Mouse (Mus musculus): ENCODE data around the gene Zfp184. TPM values are rescaled to one million over a fixed set of nuclear protein-coding genes. Genes with fewer than 3 reads are reported as not detected.
A peak's percentile ranks its signal among the peaks of the same experiment; 100 is the strongest.

The Zfp184 gene
- polyA plus RNA-seq, 1 experiment = not detected

DNA sequence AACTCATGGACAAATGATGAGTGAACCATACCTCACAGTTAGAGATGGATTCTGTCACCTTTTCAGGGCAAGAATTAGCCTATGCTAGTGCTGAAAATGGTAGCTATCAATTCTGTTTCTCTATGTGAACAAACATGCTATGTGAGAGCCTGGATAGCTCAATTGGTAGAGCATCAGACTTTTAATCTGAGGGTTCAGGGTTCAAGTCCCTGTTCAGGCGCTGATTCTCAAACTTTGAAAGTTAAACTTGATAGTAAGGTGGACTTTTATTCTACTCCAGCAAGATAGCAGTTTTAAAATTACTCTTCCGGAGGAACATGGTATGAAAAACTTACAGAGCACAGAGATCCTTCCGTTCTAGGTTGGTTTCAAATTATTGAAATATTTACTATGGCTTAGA, 26.7 kb downstream of the Zfp184 start:
- Histone ChIP-seq H3K4me1 (ENCODE audit: control insufficient read depth, insufficient read depth, low read length) (no peaks in the 10 kb centered on the region), H3K27ac (ENCODE audit: insufficient read depth, low read depth, low read length) (no peak overlapping the region), H3K4me3 (ENCODE audit: insufficient read depth, low read depth, low read length) (no peak overlapping the region)
- TF ChIP-seq CTCF (IDR thresholded peaks at IDR 0.05; ENCODE audit: insufficient read depth, low read depth, low read length) = no peak
- TF ChIP-seq POLR2A (IDR thresholded peaks at IDR 0.05; ENCODE audit: insufficient read depth, low read depth, low read length) = no peak
- 49% methylated on average over 3 of the region's 3 CpGs for WGBS

GRCm38 (mm10) chr13:21974221-21974725, 29.4 kb downstream of the Zfp184 start:
- TF ChIP-seq POLR2A (IDR thresholded peaks at IDR 0.05; ENCODE audit: insufficient read depth, low read depth, low read length) (no peak), CTCF (IDR thresholded peaks at IDR 0.05; ENCODE audit: insufficient read depth, low read depth, low read length) (peak; percentile 88)
- H3K4me1 ChIP-seq (ENCODE audit: control insufficient read depth, insufficient read depth, low read length) = no peaks in the 10 kb centered on the region
- H3K4me3 ChIP-seq (ENCODE audit: insufficient read depth, low read depth, low read length) = peak overlapping the region; percentile 72
- peak overlapping the region; percentile 92 for H3K27ac ChIP-seq (ENCODE audit: insufficient read depth, low read depth, low read length)
- WGBS = under 1% methylated on average over 23 of the region's 23 CpGs

DNA sequence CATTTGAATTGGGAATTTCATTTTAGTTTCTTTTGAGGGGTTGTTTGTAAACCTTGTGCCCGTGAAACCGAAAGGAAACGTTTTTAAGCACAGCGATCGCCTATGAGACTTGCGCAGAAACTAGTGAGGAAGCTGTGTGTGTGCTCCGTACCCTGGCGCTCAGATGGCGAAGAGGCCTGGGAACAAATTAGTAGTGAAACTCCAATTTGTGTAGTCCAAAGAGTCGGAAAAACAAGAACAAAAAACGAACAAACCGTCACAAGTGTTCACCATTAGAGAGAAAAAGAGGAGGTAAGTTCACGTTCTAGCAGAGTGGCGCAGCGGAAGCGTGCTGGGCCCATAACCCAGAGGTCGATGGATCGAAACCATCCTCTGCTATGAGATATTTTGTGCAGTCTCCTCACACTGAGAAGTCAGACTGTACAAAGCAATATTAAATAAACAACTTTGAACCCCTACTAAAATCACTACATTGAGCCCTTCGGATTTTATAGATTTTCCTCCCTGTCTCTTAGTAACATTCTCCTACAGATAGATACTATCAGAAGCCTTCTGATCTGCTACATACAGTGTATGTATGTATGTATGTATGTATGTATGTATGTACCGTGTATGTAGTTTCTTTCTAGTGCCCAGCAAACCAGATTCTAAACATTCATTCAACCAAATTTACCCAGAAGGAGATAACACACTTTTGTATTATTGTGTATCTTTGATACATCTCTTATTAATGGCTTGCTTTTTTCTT, 30.0 kb downstream of the Zfp184 start:
- 4% methylated on average over 20 of the region's 20 CpGs for WGBS

GRCm38 (mm10) chr13:21980981-21981802, 36.3 kb downstream of the Zfp184 start, which contains the start of gene Pom121l2:
Pom121l2 (plus strand) TSS chr13:21981194.
- Histone ChIP-seq H3K4me3 (ENCODE audit: insufficient read depth, low read depth, low read length) (peak within 1 kb of the TSS; percentile 40), H3K27ac (ENCODE audit: insufficient read depth, low read depth, low read length) (no peak within 1 kb of the TSS), H3K4me1 (ENCODE audit: control insufficient read depth, insufficient read depth, low read length) (peaks cover 11% of the 10 kb centered on the region)
- TF ChIP-seq CTCF (IDR thresholded peaks at IDR 0.05; ENCODE audit: insufficient read depth, low read depth, low read length) = no peak
- no peak for TF ChIP-seq POLR2A (IDR thresholded peaks at IDR 0.05; ENCODE audit: insufficient read depth, low read depth, low read length)
- 2% methylated on average over 58 of the region's 58 CpGs for WGBS

More for the DNA sequence above, 30.0 kb downstream of the Zfp184 start:
- peak overlapping the region; percentile 92 for H3K27ac ChIP-seq (ENCODE audit: insufficient read depth, low read depth, low read length)
- no peak for TF ChIP-seq POLR2A (IDR thresholded peaks at IDR 0.05; ENCODE audit: insufficient read depth, low read depth, low read length)
- no peak for TF ChIP-seq CTCF (IDR thresholded peaks at IDR 0.05; ENCODE audit: insufficient read depth, low read depth, low read length)
- H3K4me1 ChIP-seq (ENCODE audit: control insufficient read depth, insufficient read depth, low read length) = no peaks in the 10 kb centered on the region
- H3K4me3 ChIP-seq (ENCODE audit: insufficient read depth, low read depth, low read length) = peak overlapping the region; percentile 72

DNA sequence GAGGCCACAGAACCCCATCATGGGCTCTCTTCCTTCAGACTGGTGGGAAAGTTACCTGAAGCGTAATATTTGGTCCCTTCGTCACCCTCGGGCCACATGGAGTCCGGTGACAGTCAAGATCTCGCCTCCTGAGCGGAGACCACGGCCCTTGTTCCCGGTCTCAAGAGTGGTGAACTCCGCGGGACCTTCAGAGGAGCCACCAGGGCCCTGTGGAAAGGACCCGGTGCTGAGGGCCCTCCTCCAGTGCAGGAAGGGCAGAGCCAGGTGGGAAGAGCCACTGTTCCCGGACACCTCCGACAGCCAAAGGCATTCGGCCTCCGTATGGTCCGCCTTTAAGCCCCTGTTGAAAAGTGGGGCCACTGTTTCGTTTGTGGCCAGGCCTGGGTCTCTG, 36.9 kb downstream of the Zfp184 start:
- Histone ChIP-seq H3K4me3 (ENCODE audit: insufficient read depth, low read depth, low read length) (peak overlapping the region; percentile 40), H3K4me1 (ENCODE audit: control insufficient read depth, insufficient read depth, low read length) (peaks cover 11% of the 10 kb centered on the region), H3K27ac (ENCODE audit: insufficient read depth, low read depth, low read length) (no peak overlapping the region)
- TF ChIP-seq CTCF (IDR thresholded peaks at IDR 0.05; ENCODE audit: insufficient read depth, low read depth, low read length) (no peak), POLR2A (IDR thresholded peaks at IDR 0.05; ENCODE audit: insufficient read depth, low read depth, low read length) (no peak)
- 19% methylated on average over 17 of the region's 17 CpGs for WGBS

DNA sequence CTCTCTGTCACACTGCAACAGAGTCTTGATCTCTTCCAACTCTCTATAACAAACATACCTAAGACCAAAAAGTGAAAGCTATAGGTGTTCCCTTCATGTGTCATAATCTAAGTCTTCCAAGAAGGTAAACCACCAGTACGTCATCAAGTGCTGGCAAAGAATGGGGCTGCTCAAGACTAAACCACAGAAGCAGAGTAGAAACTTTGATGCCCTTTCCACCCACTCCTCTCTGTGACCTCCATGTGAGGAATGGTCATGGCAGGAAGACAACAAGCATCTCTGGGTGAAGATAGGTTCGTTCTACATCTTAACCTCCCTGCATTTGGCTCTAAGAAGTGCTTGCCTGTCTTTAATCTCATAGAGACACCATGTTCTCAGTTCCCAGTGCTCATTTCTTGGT, 39.6 kb downstream of the Zfp184 start:
- H3K27ac ChIP-seq (ENCODE audit: insufficient read depth, low read depth, low read length) = no peak overlapping the region
- H3K4me1 ChIP-seq (ENCODE audit: control insufficient read depth, insufficient read depth, low read length) = peaks cover 11% of the 10 kb centered on the region
- WGBS = 87% methylated on average over 2 of the region's 2 CpGs
- no peak overlapping the region for H3K4me3 ChIP-seq (ENCODE audit: insufficient read depth, low read depth, low read length)
- TF ChIP-seq CTCF (IDR thresholded peaks at IDR 0.05; ENCODE audit: insufficient read depth, low read depth, low read length) (no peak), POLR2A (IDR thresholded peaks at IDR 0.05; ENCODE audit: insufficient read depth, low read depth, low read length) (no peak)

DNA sequence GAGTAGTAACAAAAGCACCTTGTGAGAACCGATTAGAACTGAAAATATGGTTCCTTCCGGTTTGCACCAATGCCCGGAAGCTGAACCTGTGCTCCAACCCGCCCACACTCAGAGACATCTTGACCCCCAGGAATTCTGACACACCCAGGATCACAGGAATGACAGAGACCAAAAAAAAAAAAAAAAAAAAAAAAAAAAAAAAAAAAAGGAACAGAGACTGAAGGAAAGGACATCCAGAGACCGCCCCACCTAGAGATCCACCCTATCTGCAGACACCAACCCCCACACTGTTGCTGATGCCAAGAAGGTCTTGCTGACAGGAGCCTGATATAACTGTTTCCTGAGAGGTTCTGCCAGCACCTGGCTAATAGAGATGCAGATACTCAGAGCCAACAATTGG, 47.7 kb downstream of the Zfp184 start:
- H3K27ac ChIP-seq (ENCODE audit: insufficient read depth, low read depth, low read length) = no peak overlapping the region
- 85% methylated on average over 5 of the region's 5 CpGs for WGBS
- no peak overlapping the region for H3K4me3 ChIP-seq (ENCODE audit: insufficient read depth, low read depth, low read length)
- H3K4me1 ChIP-seq (ENCODE audit: control insufficient read depth, insufficient read depth, low read length) = no peaks in the 10 kb centered on the region
- TF ChIP-seq CTCF (IDR thresholded peaks at IDR 0.05; ENCODE audit: insufficient read depth, low read depth, low read length) (no peak), POLR2A (IDR thresholded peaks at IDR 0.05; ENCODE audit: insufficient read depth, low read depth, low read length) (no peak)

DNA sequence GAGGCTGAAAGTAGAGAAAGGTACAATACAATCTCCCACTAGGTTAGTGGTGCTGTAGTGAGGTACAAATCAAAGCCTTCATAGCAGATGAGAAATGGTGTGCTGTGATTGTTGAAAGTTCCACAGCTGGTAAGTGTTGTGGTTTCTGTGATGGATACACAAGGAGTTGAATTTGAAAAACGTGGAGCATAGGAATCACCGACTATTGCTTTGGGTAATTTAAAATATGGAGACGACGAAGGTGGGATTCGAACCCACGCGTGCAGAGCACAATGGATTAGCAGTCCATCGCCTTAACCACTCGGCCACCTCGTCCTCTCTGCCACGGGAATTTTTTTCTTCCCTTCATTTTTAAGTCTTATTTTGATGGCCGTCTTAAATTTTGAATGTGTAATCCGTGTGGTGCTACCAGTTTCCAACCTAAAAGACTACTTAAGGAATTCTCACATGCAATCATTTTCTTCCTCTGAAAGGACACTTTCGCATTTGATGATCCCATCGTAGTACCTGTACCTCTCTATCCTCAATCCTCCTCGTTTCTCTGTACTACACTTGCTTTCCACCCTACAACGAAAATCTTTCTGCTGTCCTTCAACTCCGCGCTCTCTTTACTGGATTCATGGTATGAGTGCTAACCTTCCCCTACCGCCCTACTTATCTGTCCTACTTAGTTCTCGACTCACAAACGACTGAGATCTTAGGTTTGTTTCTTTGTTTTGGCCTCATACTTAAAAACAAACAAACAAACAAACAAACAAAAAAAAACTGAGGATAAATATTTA, 49.3 kb downstream of the Zfp184 start:
- H3K4me1 ChIP-seq (ENCODE audit: control insufficient read depth, insufficient read depth, low read length) = no peaks in the 10 kb centered on the region
- no peak for TF ChIP-seq CTCF (IDR thresholded peaks at IDR 0.05; ENCODE audit: insufficient read depth, low read depth, low read length)
- no peak for TF ChIP-seq POLR2A (IDR thresholded peaks at IDR 0.05; ENCODE audit: insufficient read depth, low read depth, low read length)
- H3K27ac ChIP-seq (ENCODE audit: insufficient read depth, low read depth, low read length) = no peak overlapping the region
- no peak overlapping the region for H3K4me3 ChIP-seq (ENCODE audit: insufficient read depth, low read depth, low read length)
- 7% methylated on average over 22 of the region's 22 CpGs for WGBS
